Mouse (Mus musculus) macrophage (primary cell): ENCODE data around the gene Mcu. TPM values are rescaled to one million over a fixed set of nuclear protein-coding genes. Genes with fewer than 3 reads are reported as not detected.

Experiments
- H3K27ac ChIP-seq: fragments of 350-480 bp; formaldehyde crosslinking; 2 replicates; pipeline ENCODE4 v1.9.0; 2021
- H3K36me3 ChIP-seq: fragments of 350-480 bp; formaldehyde crosslinking; 2 replicates; pipeline ENCODE4 v1.9.0; 2021; ENCODE audit errors: inconsistent target
- H3K4me3 ChIP-seq: fragments of 350-480 bp; formaldehyde crosslinking; 2 replicates; pipeline ENCODE4 v1.9.0; 2021; ENCODE audit errors: inconsistent target
- H3K79me2 ChIP-seq: fragments of 350-480 bp; formaldehyde crosslinking; 2 replicates; pipeline ENCODE4 v1.9.0; 2021; ENCODE audit errors: inconsistent target
- WGBS: methylation state at CpG from one replicate; pipeline ENCODE4 v1.1.7; 2026; ENCODE audit warnings: inconsistent platforms; ENCODE audit not compliant: missing documents; 5-methylcytosine and 5-hydroxymethylcytosine counted together
- polyA plus RNA-seq: library from polyadenylated mRNA; stranded (reverse); fragments of 250-400 nt; gene quantifications from 3 replicates; pipeline ENCODE4 v1.2.4, GENCODE M21; 2018; ENCODE audit warnings: inconsistent platforms

The Mcu gene
- polyA plus RNA-seq, 1 experiment from 2014 or later, result 7.3 TPM

DNA sequence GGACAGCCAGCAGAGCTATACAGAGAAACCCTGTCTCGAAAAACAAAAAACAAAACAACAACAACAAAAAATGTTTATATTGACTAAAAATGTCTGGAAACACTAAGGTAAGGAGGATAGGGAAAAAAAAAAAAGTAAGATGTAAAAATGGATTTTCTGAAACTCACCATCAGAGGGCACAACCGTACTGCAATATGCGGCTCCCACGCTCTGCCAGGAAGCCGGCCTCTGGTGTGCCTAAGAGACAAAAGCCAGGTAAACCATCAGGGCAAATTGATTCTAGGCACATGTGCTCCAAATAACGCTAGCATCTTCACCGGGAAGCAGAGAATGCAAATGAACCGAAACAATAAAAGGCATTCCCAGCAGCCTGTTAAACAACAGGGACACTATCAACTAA, 125.6 kb downstream of the Mcu start:
- WGBS, result 95% methylated on average over 8 of the region's 8 CpGs
- no peak overlapping the region for H3K27ac ChIP-seq

DNA sequence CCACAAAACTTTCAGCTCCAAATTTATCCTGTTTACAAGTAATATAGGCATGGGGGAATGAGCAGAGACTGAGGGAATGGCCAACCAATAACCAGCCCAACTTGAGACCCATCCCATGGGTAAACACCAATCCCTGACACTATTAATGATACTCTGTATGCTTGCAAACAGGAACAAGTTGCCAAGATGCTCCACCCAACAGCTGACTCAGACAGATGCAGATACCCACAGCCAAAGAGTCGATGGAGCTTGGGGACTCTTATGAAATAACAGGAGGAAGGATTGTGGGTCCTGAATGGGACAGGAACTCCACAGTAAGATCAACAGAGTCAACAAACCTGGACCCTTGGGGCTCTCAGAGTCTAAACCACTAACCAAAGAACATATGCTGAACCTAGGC, 127.1 kb downstream of the Mcu start:
- Histone ChIP-seq H3K36me3 (no peaks in the 10 kb centered on the region), H3K4me3 (no peak overlapping the region), H3K27ac (no peak overlapping the region), H3K79me2 (no peaks in the 10 kb centered on the region)
- 59% methylated on average over 1 of the region's 1 CpGs for WGBS

More for the DNA sequence above, 125.6 kb downstream of the Mcu start:
- Histone ChIP-seq H3K36me3 (no peaks in the 10 kb centered on the region), H3K79me2 (no peaks in the 10 kb centered on the region), H3K4me3 (no peak overlapping the region)

DNA sequence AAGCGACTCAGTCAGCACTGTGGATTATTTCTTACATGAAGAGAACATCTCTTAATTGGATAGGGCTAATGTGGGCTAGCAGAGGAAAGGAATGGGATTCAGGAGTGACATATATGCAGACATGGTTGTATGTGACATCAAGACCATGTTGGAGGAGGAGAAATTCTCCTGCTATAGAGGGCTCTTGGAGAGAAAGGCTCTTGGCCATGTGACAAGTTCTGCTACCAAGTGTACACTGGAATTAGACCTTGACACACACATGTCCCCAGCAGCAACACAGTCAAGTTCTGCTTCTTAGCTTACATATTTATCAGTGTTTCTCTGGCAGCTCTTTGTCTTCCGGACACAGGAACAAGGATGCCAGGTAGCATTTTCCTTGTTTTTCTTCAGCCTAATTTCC, 129.1 kb downstream of the Mcu start:
- Histone ChIP-seq H3K36me3 (no peaks in the 10 kb centered on the region), H3K27ac (no peak overlapping the region), H3K4me3 (no peak overlapping the region), H3K79me2 (no peaks in the 10 kb centered on the region)
- 97% methylated on average over 2 of the region's 2 CpGs for WGBS

DNA sequence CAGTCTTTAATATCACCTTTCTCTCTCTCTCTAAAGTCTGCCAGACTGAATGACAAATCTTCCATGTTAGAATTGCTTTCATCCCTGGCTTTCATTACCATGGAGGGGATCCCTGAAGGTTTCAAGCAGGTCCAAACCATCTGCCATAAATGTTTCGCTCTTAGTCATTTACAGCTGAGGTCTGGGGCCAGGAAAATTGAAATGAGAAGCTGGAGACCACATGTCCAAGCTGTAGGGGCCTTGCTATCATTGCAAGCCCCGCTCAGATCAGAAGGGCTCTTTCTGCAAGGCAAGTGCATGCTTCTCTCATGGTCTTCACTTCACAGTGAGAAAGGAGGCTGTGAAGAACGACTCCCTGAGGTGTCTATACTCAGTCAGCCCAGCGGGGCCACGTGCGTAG, 132.2 kb downstream of the Mcu start:
- no peaks in the 10 kb centered on the region for H3K79me2 ChIP-seq
- H3K4me3 ChIP-seq, result no peak overlapping the region
- WGBS, result 98% methylated on average over 6 of the region's 6 CpGs
- no peaks in the 10 kb centered on the region for H3K36me3 ChIP-seq
- H3K27ac ChIP-seq, result no peak overlapping the region

DNA sequence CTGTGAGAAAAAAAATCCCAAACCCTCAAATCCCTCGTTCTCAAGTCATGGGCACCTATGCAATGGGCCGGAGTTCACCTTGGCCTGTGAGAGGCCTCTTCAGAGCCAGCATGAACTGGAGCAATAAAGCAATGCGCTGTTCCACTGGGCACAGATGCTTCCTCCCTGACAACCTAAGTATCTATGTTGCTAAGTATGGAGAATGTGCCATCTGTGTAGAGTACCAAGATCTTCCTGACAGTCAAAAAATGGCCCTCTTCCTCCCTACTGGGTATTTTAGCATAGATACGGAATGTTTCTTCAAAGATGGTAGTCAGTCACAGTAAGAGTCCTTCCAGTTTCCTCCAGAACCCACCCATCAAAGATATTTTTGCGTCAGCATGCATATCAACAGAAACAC, 135.1 kb downstream of the Mcu start:
- Histone ChIP-seq H3K4me3 (no peak overlapping the region), H3K79me2 (no peaks in the 10 kb centered on the region), H3K36me3 (no peaks in the 10 kb centered on the region), H3K27ac (no peak overlapping the region)
- WGBS, result 97% methylated on average over 5 of the region's 5 CpGs

DNA sequence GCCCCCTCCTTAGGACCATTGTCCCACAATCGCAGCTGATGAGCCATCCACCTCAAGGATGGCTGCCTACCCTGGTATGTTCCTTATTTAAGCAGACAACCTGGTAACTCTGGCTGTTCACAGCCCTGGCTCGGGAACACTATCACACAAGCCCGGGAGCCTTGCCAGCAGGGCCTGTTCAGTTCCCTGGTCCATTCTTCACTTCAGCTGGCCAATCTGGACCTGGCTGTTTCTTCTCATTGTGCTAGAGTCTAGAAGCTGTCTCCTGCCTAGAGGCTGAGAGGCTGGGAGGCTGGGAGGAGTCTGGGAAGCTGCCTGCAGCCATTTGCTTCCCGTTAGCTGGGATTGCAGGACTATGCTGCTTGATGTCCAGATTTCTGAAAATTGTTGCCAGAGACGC, 146.0 kb downstream of the Mcu start:
- H3K36me3 ChIP-seq, result no peaks in the 10 kb centered on the region
- no peaks in the 10 kb centered on the region for H3K79me2 ChIP-seq
- H3K4me3 ChIP-seq, result no peak overlapping the region
- H3K27ac ChIP-seq, result no peak overlapping the region
- 94% methylated on average over 5 of the region's 5 CpGs for WGBS

DNA sequence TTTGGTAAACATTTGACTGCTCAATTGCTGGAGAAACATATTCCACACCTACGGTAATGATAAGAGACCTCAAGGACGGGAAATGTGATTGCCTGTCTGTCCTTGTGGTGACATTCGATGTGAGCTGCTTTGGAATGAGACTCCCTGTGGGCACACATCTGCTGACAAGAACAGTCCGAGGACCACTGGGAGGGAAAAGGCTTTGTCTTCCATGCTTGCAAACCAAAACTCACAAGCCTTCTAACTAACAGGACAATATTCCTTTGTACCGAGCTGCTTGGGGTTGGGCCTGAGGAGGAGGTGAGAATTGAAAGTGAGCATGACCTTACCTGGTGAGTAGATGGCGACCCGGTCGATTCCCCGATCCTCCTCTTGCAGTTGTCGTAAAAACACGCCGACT, 149.2 kb downstream of the Mcu start:
- 95% methylated on average over 12 of the region's 12 CpGs for WGBS
- no peak overlapping the region for H3K27ac ChIP-seq
- H3K4me3 ChIP-seq, result no peak overlapping the region
- H3K36me3 ChIP-seq, result no peaks in the 10 kb centered on the region
- no peaks in the 10 kb centered on the region for H3K79me2 ChIP-seq

DNA sequence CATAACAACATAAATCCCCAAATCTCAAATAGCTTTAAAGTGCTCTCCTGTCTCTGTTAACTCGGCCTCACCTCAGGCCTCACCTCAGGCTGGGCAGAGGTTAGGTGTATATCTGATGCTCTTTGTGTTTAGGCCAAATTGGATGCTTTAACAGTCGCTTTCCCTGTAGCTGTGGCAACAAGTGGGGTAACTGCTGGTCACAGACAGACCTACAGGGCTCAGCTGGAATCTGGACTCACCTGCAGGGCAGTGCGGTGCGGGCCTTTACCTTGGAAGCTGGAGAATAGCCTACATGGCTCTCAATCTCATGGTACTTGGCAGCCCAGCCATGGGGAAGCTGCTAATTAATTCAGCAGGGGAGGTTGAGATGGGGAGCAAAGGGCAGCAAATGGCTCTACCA, 149.9 kb downstream of the Mcu start:
- Histone ChIP-seq H3K36me3 (no peaks in the 10 kb centered on the region), H3K4me3 (no peak overlapping the region), H3K27ac (no peak overlapping the region), H3K79me2 (no peaks in the 10 kb centered on the region)
- 97% methylated on average over 4 of the region's 4 CpGs for WGBS

DNA sequence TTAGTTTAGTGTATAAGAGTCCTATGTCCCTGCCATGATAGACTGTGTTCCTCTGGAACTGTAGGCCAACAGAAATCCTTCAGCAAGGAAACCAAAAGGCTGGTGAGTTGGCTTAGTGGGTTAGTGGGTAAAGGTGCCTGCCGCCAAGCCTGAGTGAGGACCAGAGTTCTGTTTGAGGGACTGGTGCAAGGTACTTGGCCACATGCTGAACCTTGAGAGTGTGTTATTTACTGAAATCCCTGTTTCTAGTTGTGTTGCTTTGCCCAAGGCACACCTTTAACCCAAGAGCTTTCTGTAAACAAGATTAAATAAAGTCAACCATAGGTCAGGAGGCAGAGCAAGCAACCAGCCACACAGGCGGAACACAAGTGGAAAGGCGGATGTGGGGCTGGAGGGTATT, 150.9 kb downstream of the Mcu start:
- H3K4me3 ChIP-seq, result no peak overlapping the region
- H3K36me3 ChIP-seq, result no peaks in the 10 kb centered on the region
- 94% methylated on average over 3 of the region's 3 CpGs for WGBS
- no peaks in the 10 kb centered on the region for H3K79me2 ChIP-seq
- H3K27ac ChIP-seq, result no peak overlapping the region

DNA sequence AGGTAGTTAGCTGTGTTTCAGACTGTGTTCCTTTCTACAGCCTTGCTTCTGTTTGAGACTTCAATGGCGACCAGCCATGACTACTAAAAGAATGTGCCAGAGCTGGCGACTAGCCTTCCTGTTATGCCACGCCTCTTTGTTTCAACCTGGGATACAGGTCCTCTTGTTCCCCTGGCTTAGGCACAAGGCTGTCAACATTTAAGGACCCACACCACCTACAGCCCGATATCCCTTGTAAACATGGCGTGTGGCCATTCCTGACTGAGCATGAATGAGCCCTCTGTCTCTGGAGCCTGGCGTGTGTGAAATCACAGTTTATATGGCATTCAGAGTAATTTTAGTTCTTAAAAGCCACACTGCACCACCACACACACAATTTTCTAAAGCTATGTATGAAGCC, 154.2 kb downstream of the Mcu start:
- Histone ChIP-seq H3K79me2 (no peaks in the 10 kb centered on the region), H3K27ac (no peak overlapping the region), H3K36me3 (no peaks in the 10 kb centered on the region), H3K4me3 (no peak overlapping the region)
- WGBS, result 99% methylated on average over 6 of the region's 6 CpGs

DNA sequence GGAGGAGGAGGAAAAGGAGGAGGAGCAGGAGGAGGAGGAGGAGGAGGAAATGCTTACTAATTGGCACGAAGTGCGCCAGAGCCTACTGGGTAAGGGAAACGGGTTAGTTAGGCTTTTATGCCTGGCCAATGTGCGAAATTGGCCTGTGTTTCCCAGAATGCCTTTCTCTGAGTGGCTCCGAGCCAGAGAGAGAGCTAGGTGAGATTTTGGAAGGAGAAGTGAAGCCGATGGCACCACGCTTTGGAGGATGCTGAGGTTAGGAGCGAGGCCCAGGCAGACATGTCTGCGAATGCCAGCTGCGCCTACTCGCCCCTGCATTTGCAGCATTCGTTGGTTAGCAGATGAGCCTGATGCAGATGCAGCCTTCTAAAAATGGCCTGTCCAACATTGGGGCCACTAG, 156.7 kb downstream of the Mcu start:
- Histone ChIP-seq H3K27ac (no peak overlapping the region), H3K36me3 (no peaks in the 10 kb centered on the region), H3K79me2 (no peaks in the 10 kb centered on the region), H3K4me3 (no peak overlapping the region)
- WGBS, result 91% methylated on average over 12 of the region's 12 CpGs

DNA sequence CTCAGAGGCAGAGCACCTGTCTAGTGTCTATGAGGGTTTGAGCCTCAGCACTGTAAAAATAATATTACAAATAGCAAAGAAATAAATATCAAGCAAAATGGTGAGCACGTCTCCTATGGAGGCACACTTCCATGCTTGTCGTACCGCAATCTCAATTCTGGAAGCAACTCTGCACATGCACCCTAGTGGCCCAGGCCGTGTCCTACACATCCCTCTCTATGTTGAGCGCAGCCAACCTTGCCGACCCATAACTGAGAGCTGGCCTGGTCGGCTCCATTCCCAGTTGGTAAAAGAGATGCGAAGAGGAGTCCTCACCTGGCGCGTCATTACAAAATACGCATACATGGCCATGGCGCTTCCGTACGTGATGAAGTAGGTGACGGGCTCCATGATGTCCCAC, 161.9 kb downstream of the Mcu start:
- no peak overlapping the region for H3K27ac ChIP-seq
- H3K79me2 ChIP-seq, result no peaks in the 10 kb centered on the region
- no peak overlapping the region for H3K4me3 ChIP-seq
- H3K36me3 ChIP-seq, result no peaks in the 10 kb centered on the region
- over 99% methylated on average over 15 of the region's 15 CpGs for WGBS

DNA sequence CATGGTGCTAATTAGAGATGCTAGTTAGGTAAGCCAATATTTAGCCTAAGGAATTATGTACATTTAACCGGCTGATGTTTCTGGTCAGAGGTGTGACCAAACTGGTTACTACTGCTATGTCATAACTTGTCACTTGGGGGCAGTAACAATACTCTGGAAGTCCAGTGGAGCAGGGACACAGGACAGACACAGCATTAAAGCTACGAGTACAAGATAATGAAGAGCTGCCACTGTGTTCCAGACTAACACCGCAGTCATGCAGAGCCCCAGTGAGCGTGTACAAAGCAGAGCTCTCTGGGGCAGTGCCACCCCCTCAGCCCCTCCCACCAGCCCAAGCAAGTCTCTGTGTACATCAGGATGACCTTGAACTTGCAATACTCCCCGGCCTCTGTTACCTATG, 164.7 kb downstream of the Mcu start:
- no peak overlapping the region for H3K4me3 ChIP-seq
- no peaks in the 10 kb centered on the region for H3K79me2 ChIP-seq
- no peak overlapping the region for H3K27ac ChIP-seq
- H3K36me3 ChIP-seq, result no peaks in the 10 kb centered on the region
- 92% methylated on average over 5 of the region's 5 CpGs for WGBS

DNA sequence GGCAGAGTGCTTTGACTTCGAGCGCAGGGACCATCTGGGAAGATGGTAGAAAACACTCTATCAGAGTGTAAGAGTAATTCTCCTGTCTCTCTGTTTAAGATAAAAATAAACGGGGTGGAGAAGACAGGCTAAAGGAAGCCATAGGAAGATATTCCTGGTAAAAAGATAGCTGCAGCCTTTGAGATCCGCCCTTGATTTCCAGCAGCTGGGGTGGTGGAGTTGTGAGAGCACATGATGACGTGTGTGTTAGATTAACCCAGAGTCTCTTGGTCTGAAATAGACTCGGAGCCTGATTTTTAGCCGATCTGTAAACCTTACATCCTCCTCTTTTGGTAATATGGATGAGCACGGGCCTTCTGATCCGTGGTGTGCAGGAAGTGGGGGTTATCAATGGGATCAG, 168.9 kb downstream of the Mcu start:
- Histone ChIP-seq H3K36me3 (no peaks in the 10 kb centered on the region), H3K4me3 (no peak overlapping the region), H3K79me2 (no peaks in the 10 kb centered on the region), H3K27ac (no peak overlapping the region)
- 94% methylated on average over 9 of the region's 9 CpGs for WGBS

DNA sequence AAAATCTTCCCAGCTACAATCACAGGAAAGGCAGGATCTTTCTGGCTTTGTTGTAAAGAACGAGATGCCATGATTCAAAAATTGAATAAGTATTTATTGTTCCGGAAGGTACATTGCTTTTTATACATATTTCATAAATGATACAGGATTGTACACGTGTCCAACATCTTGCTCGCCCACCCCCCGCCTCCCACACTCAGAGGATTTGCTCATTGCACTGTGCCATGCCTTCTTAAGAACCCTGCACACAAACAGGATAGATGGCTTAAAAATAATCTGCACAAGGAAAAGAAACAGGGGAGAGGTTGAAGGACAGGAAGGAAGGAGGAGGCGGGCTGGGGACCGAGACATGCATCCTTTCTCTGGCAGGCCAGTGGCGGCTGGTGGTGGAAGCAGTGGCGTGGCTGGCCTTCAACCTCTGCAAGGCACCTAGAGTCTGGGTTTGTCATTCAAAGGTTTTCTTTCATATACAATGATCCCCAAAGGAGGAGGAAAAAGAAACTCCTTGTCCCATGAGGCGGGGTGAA, 169.5 kb downstream of the Mcu start:
- Histone ChIP-seq H3K79me2 (no peaks in the 10 kb centered on the region), H3K36me3 (no peaks in the 10 kb centered on the region), H3K27ac (no peak overlapping the region), H3K4me3 (no peak overlapping the region)
- 85% methylated on average over 7 of the region's 10 CpGs for WGBS

DNA sequence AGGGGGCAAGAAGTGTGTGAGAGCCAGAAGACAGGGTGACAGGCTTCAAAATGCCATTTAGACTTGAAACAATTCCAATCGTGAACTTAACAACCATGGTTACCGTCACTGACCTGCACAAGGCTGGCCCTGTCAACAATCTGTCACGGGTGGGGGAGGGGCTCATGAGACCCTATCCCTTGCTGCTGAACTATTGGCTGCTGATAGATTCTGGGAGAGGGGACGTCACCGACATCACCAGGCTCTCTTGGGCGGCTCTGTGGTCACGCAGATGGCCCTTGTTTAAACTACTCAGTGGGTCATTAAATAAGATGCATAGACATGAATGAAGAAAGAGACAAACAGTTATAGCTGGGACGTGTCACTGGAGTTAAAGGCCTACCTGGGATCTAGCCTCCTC, 171.9 kb downstream of the Mcu start:
- Histone ChIP-seq H3K4me3 (no peak overlapping the region), H3K27ac (no peak overlapping the region), H3K36me3 (no peaks in the 10 kb centered on the region), H3K79me2 (no peaks in the 10 kb centered on the region)
- 64% methylated on average over 8 of the region's 8 CpGs for WGBS
